Mouse (Mus musculus): ENCODE data around the gene Slc39a13. TPM values are rescaled to one million over a fixed set of nuclear protein-coding genes. Genes with fewer than 3 reads are reported as not detected.
A peak's percentile ranks its signal among the peaks of the same experiment; 100 is the strongest.

Gene Slc39a13
- polyA plus RNA-seq, 1 experiment from 2014 or later: 29.7 TPM

GRCm38 (mm10) chr2:91065544-91065943 is 4.7 kb downstream of the Slc39a13 start:
- H3K9me3 ChIP-seq (ENCODE audit: control insufficient read depth, low read length): no peaks in the 10 kb centered on the region
- H3K4me1 ChIP-seq (replicated peaks; ENCODE audit: control insufficient read depth, insufficient read depth, low read length): peaks cover 7% of the 10 kb centered on the region
- H3K27me3 ChIP-seq (replicated peaks; ENCODE audit: control insufficient read depth, insufficient read depth, low read length): no peaks in the 10 kb centered on the region
- no peak overlapping the region for H3K4me2 ChIP-seq (ENCODE audit: low read length)
- no peak overlapping the region for H3K9ac ChIP-seq (ENCODE audit: low read length)
- WGBS: 47% methylated on average over 3 of the region's 3 CpGs
- H3K27ac ChIP-seq (ENCODE audit: low read depth): no peak overlapping the region
- DNase-seq (ENCODE audit: low spot score): no peak
- H3K4me3 ChIP-seq (ENCODE audit: low read depth, low read length): no peak overlapping the region
- peaks cover 53% of the 10 kb centered on the region for H3K36me3 ChIP-seq (ENCODE audit: control insufficient read depth, insufficient read depth, low read length)
- no peak for ATAC-seq (replicated peaks; ENCODE audit: low FRiP score, low TSS enrichment, low read depth)

DNA sequence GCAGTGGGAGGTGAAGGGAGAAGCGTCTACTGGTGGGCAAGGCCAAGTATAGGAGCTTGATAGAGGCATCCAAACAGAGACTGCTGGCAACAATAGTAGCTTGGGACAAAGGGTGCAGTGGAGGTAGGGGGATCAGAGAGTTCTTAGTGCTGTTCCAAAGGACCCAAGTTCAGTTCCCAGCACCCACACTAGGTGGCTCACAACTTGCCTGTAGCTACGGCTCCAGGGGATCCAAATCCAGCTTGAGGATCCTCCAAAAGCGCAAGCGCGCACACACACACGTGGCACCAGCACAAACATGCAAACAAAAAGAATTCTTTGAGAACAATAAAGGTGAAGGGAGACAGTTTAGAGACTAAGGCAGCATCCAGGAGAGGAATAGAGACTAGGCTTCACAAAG is 6.0 kb downstream of the Slc39a13 start:
- 86% methylated on average over 6 of the region's 6 CpGs for WGBS
- DNase-seq (ENCODE audit: low spot score): no peak
- H3K27me3 ChIP-seq (replicated peaks; ENCODE audit: control insufficient read depth, insufficient read depth, low read length): no peaks in the 10 kb centered on the region
- H3K4me2 ChIP-seq (ENCODE audit: low read length): no peak overlapping the region
- no peaks in the 10 kb centered on the region for H3K9me3 ChIP-seq (ENCODE audit: control insufficient read depth, low read length)
- peaks cover 7% of the 10 kb centered on the region for H3K4me1 ChIP-seq (replicated peaks; ENCODE audit: control insufficient read depth, insufficient read depth, low read length)
- H3K9ac ChIP-seq (ENCODE audit: low read length): no peak overlapping the region
- H3K27ac ChIP-seq (ENCODE audit: low read depth): no peak overlapping the region
- peaks cover 66% of the 10 kb centered on the region for H3K36me3 ChIP-seq (ENCODE audit: control insufficient read depth, insufficient read depth, low read length)
- no peak overlapping the region for H3K4me3 ChIP-seq (ENCODE audit: low read depth, low read length)
- ATAC-seq (replicated peaks; ENCODE audit: low FRiP score, low TSS enrichment, low read depth): no peak

DNA sequence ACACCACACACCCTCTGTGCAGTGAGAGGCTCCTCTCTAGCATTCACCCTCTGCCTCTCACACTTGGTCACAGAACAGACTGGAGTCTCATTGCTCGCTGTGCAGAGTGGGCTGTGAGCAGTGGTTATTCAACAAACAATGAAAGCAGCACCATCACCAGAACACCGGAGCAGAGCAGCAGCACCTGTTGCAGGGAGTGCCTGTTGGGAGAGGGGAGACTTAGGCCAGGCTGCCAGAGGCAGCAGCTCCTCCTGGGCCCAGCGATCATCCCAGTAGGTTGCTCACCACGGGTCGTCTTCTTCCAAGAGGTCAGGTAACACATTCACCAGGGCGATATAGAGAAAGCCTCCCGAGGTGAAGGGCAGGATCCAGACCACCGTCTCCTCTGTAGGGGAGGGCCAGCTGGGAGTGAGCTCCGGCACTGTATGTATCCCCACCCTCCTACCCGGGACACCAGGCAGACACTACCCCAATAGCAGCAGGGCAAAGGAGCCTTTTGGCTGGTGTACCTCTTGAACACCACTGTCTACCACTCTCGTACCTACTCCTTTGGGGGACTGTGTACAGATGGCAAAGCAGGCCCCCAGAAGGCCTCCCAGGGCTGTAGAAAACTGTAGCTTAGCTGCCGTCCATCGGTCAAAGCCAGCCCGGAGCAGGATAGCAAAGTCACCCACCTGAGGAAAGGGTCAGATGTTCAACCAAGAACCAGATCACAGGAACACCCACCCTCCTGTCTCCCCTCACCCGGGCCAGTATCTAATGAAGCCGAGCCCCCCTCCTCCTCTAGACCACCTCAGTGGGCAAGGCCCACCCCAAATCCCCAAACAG is 7.2 kb downstream of the Slc39a13 start:
- H3K4me2 ChIP-seq (ENCODE audit: low read length): no peak overlapping the region
- WGBS: 88% methylated on average over 16 of the region's 16 CpGs
- H3K36me3 ChIP-seq (ENCODE audit: control insufficient read depth, insufficient read depth, low read length): peaks cover 78% of the 10 kb centered on the region
- H3K9ac ChIP-seq (ENCODE audit: low read length): no peak overlapping the region
- no peak overlapping the region for H3K27ac ChIP-seq (ENCODE audit: low read depth)
- no peak overlapping the region for H3K4me3 ChIP-seq (ENCODE audit: low read depth, low read length)
- DNase-seq (ENCODE audit: low spot score) (no peak), ATAC-seq (replicated peaks; ENCODE audit: low FRiP score, low TSS enrichment, low read depth) (no peak)
- no peaks in the 10 kb centered on the region for H3K4me1 ChIP-seq (replicated peaks; ENCODE audit: control insufficient read depth, insufficient read depth, low read length)
- H3K9me3 ChIP-seq (ENCODE audit: control insufficient read depth, low read length): no peaks in the 10 kb centered on the region
- H3K27me3 ChIP-seq (replicated peaks; ENCODE audit: control insufficient read depth, insufficient read depth, low read length): no peaks in the 10 kb centered on the region

DNA sequence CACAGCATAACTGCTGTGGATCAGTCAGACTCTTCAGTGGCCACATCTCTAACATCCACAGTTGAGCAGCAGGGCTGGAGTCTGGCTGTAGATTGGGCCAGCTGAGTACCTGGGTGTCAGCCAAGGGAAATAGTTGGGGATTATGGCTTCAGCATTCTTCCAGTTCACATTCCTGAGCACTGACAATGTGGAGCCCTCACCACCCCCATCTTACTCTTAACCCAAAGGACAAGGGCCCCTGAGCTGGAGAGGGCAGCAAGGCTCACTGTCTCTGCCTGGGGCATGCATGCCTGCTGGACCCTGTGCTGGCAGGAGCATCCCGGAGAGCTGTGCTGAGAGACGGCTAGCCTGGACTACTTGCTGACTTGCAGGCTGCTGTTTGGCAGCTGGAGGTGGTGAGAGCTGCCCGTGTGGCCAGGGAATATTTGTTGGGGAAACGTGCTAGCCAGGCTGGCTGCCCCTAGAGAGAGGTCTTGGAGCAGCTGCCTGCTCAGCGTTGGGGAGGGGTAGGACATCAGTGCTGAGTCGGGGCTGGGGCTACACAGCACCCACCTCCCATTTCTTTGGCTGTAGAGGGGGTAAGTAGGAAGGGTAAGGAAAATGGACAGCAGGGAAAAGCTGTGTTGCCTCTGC is 8.3 kb downstream of the Slc39a13 start:
- Histone ChIP-seq H3K4me2 (ENCODE audit: low read length) (no peak overlapping the region), H3K27ac (ENCODE audit: low read depth) (no peak overlapping the region), H3K27me3 (replicated peaks; ENCODE audit: control insufficient read depth, insufficient read depth, low read length) (no peaks in the 10 kb centered on the region), H3K4me1 (replicated peaks; ENCODE audit: control insufficient read depth, insufficient read depth, low read length) (no peaks in the 10 kb centered on the region), H3K36me3 (ENCODE audit: control insufficient read depth, insufficient read depth, low read length) (peaks cover 85% of the 10 kb centered on the region), H3K4me3 (ENCODE audit: low read depth, low read length) (no peak overlapping the region), H3K9me3 (ENCODE audit: control insufficient read depth, low read length) (no peaks in the 10 kb centered on the region), H3K9ac (ENCODE audit: low read length) (no peak overlapping the region)
- DNase-seq (ENCODE audit: low spot score): no peak
- no peak for ATAC-seq (replicated peaks; ENCODE audit: low FRiP score, low TSS enrichment, low read depth)
- WGBS: 73% methylated on average over 6 of the region's 6 CpGs

DNA sequence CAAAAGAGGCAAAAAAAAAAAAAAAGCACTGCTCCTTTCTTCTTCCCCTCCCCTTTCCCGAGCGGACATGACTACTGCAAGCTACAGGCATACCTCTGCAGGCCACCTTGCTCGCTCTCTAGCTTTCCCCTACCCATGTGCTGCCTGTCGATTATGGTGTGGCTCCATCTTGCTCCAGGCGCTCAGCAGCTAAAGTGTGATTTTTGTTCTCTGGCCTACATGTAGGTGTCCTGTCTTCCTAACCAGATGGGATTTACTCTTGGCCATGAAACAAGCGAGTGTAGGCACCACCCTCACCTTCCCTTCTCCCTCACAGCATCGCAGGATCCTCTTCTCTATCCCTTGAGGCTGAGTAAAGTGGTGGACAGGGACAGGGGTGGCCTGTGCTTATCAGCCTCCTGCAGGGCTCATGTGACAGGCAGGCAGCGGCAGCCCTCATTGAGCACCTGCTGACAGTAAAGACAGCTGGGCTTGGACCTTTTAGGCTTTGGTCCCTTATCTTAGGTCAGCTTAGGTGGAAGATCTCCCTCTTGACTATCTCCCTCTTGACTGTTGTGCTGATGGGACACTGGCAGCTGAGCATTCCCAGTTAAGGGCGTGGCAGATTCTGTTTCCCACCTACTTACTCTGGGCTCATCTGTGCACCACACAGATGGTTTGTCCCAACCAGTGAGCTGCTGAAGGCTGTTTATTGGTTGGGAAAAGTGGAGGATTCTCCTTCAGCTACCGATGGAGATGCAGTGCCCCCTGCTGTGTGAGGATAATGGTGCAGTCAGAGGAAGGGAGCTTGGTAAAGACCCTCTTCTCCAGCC is 9.5 kb downstream of the Slc39a13 start:
- Histone ChIP-seq H3K9me3 (ENCODE audit: control insufficient read depth, low read length) (no peaks in the 10 kb centered on the region), H3K27ac (ENCODE audit: low read depth) (no peak overlapping the region), H3K4me2 (ENCODE audit: low read length) (no peak overlapping the region), H3K9ac (ENCODE audit: low read length) (no peak overlapping the region), H3K27me3 (replicated peaks; ENCODE audit: control insufficient read depth, insufficient read depth, low read length) (no peaks in the 10 kb centered on the region), H3K4me3 (ENCODE audit: low read depth, low read length) (no peak overlapping the region), H3K36me3 (ENCODE audit: control insufficient read depth, insufficient read depth, low read length) (peaks cover 94% of the 10 kb centered on the region), H3K4me1 (replicated peaks; ENCODE audit: control insufficient read depth, insufficient read depth, low read length) (no peaks in the 10 kb centered on the region)
- WGBS: 85% methylated on average over 10 of the region's 10 CpGs
- DNase-seq (ENCODE audit: low spot score) (peak; percentile 82), ATAC-seq (replicated peaks; ENCODE audit: low FRiP score, low TSS enrichment, low read depth) (no peak)

DNA sequence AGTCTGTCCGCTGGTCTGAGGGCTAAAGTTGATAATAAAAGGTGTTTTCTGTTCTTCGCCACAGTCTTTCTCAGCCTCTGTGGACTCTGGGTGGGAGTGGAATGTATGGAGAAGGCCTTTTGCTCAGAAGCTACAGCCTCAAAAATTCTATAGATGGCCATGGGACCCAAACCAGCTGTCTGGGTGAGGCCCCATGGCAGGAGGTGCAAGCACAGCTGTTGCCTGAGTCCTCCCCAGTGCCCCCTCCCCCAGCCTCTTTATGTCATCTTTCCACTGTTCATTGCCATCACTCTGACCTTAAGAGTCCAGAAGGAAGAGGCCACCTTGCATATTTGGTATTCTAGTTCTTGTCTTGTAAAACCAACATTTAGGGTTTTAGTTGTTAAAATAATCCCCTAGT is 10.8 kb downstream of the Slc39a13 start:
- Histone ChIP-seq H3K9me3 (ENCODE audit: control insufficient read depth, low read length) (no peaks in the 10 kb centered on the region), H3K4me2 (ENCODE audit: low read length) (no peak overlapping the region), H3K4me1 (replicated peaks; ENCODE audit: control insufficient read depth, insufficient read depth, low read length) (peaks cover 9% of the 10 kb centered on the region), H3K9ac (ENCODE audit: low read length) (no peak overlapping the region), H3K36me3 (ENCODE audit: control insufficient read depth, insufficient read depth, low read length) (peaks cover 95% of the 10 kb centered on the region), H3K27me3 (replicated peaks; ENCODE audit: control insufficient read depth, insufficient read depth, low read length) (no peaks in the 10 kb centered on the region), H3K27ac (ENCODE audit: low read depth) (no peak overlapping the region), H3K4me3 (ENCODE audit: low read depth, low read length) (no peak overlapping the region)
- 93% methylated on average over 2 of the region's 2 CpGs for WGBS
- DNase-seq (ENCODE audit: low spot score) (no peak), ATAC-seq (replicated peaks; ENCODE audit: low FRiP score, low TSS enrichment, low read depth) (no peak)

- Histone ChIP-seq H3K4me2 (ENCODE audit: low read length) (no peak overlapping the region), H3K4me3 (ENCODE audit: low read depth, low read length) (no peak overlapping the region), H3K36me3 (ENCODE audit: control insufficient read depth, insufficient read depth, low read length) (peaks cover 85% of the 10 kb centered on the region), H3K9me3 (ENCODE audit: control insufficient read depth, low read length) (no peaks in the 10 kb centered on the region), H3K9ac (ENCODE audit: low read length) (no peak overlapping the region), H3K27ac (ENCODE audit: low read depth) (no peak overlapping the region), H3K4me1 (replicated peaks; ENCODE audit: control insufficient read depth, insufficient read depth, low read length) (peaks cover 9% of the 10 kb centered on the region), H3K27me3 (replicated peaks; ENCODE audit: control insufficient read depth, insufficient read depth, low read length) (no peaks in the 10 kb centered on the region)
- DNase-seq (ENCODE audit: low spot score) (no peak), ATAC-seq (replicated peaks; ENCODE audit: low FRiP score, low TSS enrichment, low read depth) (no peak)
- whole genome bisulfite sequencing: 87% methylated on average over 5 of the region's 5 CpGs
Observed at GRCm38 (mm10) chr2:91058435-91058834, 11.8 kb downstream of the Slc39a13 start.

GRCm38 (mm10) chr2:91053934-91054382 is 16.3 kb downstream of the Slc39a13 start, which contains the start of gene Psmc3:
TSS of gene Psmc3 (plus strand) at chr2:91054009.
- Histone ChIP-seq H3K27me3 (replicated peaks; ENCODE audit: control insufficient read depth, insufficient read depth, low read length) (no peaks in the 10 kb centered on the region), H3K36me3 (ENCODE audit: control insufficient read depth, insufficient read depth, low read length) (peaks cover 41% of the 10 kb centered on the region), H3K4me2 (ENCODE audit: low read length) (peak within 1 kb of the TSS; percentile 93), H3K27ac (ENCODE audit: low read depth) (peak within 1 kb of the TSS; percentile 52), H3K4me1 (replicated peaks; ENCODE audit: control insufficient read depth, insufficient read depth, low read length) (peaks cover 9% of the 10 kb centered on the region), H3K9ac (ENCODE audit: low read length) (peak within 1 kb of the TSS; percentile 69), H3K9me3 (ENCODE audit: control insufficient read depth, low read length) (no peaks in the 10 kb centered on the region), H3K4me3 (ENCODE audit: low read depth, low read length) (peak within 1 kb of the TSS; percentile 71)
- DNase-seq (ENCODE audit: low spot score) (peak; percentile 97), ATAC-seq (replicated peaks; ENCODE audit: low FRiP score, low TSS enrichment, low read depth) (peak; percentile 98)
- WGBS: under 1% methylated on average over 40 of the region's 40 CpGs

Measured in intestine, embryonic 14.5 days (tissue).